Mouse (Mus musculus) skeletal muscle tissue, adult 2 months (tissue): ENCODE measurements around the gene Arhgef7.

Experiments used
- DNase-seq: peaks from one replicate; pipeline ENCODE4 v3.0.0-alpha.2; 2012; ENCODE audit warnings: low read depth, low spot score

Arhgef7 gene

GRCm38 (mm10) chr8:11762821-11763220 is 35.3 kb downstream of the Arhgef7 start:
- DNase-seq = no peak

- no peak for DNase-seq
Observed at GRCm38 (mm10) chr8:11767213-11767840, 39.8 kb downstream of the Arhgef7 start.

DNA sequence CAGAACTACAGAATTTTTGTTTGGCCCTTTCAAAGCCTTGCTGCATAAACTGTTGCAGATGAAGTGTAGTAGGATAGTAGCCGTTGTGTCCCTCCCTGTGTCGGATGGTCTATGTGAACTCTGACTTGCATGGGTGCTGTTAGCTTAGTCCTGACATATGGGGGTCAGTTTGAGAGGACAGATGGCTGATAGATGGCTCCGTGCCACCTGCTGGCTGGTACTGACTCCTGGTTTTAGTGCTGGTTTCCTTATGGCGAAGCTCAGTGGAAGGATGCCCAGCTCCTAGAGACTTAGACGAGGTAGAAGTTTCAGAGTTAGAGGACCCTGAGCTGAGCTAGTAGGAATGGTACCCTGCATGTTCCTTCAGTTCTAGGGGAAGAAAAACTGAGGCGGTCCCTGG is 42.5 kb downstream of the Arhgef7 start:
- DNase-seq = no peak

GRCm38 (mm10) chr8:11770521-11771080 is 43.1 kb downstream of the Arhgef7 start:
- DNase-seq = no peak

GRCm38 (mm10) chr8:11771608-11772007 is 44.1 kb downstream of the Arhgef7 start:
- DNase-seq = no peak

DNA sequence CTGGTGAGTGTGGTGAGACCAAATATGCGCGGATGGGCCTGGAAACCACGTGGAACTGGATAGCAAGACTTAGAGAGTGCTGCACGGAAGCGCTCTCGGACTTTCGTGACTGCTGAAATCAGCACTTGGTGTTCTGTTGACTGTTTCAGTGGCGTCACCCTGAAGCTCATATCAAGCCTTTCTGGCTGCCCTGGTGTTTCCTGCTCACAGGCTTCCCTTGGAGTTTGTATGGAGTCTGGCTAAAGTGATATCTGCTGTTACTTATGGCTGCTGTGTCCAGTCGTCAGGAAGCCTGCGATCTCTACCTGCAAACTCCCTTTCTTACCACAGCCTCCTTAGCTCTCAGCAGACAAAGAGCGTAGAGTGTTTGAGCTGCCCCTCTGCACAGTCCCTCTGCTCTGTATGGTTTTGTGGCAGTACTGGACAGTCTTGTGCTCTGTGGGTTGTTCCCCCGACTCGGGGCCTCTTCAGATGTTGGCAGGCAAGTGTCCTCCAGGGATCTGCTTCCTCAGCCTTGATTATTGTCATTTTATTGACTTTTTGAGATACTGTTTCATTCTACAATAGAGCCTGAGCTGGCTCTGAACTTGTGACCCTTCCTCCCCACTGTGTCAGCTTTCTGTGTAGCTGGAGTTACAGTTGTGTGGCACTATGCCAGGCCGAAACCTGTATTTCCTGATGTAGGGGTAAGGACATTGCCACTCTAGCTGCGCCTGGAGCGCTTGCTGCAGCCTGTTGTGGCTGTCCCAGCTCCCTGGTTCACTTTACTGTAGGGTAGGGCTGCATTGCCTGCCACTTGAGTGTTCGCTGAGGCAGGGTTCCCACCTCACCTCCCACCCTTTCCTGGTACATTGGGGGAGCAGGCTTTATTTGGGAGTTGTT is 46.9 kb downstream of the Arhgef7 start:
- no peak for DNase-seq

DNA sequence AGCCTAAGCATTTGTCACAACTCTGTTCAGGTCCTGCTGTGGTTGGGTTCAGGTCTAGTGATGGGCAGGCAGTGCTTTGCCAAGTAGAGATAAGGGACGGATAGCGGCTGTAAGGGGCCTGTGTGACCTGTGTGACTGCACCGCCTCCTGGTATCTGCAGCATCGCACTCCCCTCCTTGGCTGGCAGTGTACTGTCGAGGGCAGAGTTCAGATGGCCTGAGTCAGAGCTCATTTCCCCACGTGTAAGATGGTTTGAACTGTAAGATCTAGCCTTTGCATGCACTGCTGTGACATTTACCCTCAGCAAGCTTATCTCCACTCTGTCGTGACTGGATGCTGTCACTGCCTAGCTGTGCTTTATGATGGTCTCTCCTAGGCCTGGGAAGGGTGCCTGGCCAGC is 48.4 kb downstream of the Arhgef7 start:
- DNase-seq = no peak

- no peak for DNase-seq
Observed at GRCm38 (mm10) chr8:11776451-11777180, 49.1 kb downstream of the Arhgef7 start.

DNA sequence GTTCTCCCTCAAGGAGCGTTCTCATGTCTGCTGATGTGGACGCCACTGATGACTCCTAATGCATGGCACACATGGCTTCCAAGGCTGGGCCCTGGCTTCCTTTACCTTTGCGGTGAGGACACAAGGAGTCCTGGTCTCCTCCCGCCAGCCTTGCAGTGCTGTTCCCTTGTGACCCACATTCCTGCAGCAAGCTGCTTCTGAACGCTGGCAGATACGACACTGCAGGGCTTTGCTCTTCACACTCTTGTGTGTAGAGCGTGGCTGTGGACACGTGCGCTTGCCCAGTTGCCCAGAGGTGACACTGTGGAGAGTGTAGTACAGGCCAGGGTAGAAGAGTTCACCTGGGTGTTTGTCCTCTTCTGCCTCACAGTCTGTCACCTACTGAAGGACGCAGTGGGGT is 49.7 kb downstream of the Arhgef7 start:
- no peak for DNase-seq

GRCm38 (mm10) chr8:11778646-11779433 is 51.3 kb downstream of the Arhgef7 start:
- no peak for DNase-seq

DNA sequence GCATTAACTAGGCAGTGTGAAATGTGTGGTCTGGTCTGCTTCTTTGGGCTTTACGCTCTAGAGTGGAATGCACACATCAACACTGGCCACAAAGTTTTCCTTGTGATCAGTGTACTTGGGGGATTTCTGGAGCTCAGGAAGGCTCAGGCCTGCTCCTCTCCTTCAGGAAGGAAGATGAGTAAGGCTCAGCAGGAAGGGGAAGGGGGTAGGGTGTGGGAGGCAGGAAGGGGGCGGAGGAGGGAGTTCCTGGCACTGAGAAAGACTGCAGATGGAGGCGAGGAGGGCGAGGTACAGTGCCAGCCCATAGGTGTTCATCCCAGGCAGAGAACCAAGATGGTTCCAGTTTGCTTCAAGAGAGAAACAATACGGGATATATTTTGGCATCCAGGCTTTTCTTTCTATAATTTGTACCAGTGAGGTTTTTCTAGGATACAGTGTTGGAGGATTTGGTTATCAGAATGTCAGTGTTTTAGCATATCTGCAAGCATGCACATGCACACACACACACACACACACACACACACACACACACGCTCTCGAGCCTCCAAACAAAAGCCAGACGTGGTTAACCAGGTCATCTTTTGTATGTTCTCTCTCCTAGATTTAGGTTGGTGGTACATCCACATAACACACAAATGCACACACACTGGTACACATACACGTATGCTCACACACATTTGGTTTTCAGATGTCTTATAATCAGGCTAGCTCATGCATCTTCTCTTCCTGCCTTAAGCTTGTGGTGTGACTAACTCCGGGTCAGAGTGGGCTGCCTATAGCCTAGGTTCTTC is 52.5 kb downstream of the Arhgef7 start:
- no peak for DNase-seq

DNA sequence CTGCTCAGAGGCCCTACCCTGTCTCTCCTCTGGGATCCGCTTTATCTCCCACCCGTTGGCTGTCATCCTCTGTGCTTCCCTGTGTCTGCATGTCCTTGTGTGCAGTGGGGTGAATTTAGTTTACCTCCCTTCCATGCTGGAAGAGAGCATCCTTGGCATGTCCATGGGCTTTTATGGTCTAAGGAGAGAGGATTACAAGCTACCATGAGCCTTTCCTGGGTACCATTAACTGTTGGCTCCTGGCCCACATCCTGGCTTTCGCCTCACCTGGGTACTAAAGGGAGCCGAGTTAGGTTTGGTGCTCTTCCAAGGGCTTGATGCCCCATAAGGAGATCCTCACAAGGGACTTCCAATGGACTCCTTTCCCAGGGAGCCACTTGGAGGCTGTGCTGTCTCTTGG is 53.1 kb downstream of the Arhgef7 start:
- DNase-seq = no peak

- DNase-seq = no peak
Observed at GRCm38 (mm10) chr8:11782607-11783006, 55.1 kb downstream of the Arhgef7 start.

DNA sequence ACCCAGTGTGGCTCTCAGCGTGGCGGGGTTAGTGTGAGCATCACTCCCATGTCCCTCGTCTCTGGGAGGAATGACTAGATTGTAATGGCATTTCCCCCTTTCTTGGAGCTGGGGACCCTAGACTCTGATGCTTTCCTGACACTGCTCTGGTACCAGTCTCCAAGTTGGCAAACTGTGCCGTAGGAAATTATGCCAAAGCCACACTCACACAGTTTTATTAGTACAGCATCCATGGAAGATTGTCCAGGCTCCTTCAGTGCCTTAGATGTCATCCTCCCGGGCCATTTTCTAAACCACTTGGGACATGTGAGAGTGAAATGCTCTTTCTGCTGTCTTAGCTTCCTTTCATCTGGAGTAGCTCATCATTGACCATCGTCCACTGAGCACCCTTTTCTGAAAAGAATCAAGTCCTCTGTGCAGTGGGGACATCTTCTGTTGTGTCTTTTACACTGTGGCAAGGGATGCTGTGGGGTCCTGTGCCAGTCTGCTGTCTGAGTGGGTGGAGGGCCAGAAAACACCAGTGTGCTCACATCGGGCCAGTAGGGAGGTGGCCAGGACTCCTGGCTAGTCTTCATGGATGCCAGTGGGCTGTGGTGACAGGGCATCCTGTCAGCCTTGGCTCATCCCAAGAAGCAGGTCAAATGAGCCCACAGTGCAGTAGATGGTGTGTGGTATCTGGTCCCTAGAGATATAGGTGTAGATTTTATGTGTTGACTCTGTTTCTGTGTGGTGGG is 56.5 kb downstream of the Arhgef7 start:
- no peak for DNase-seq

DNA sequence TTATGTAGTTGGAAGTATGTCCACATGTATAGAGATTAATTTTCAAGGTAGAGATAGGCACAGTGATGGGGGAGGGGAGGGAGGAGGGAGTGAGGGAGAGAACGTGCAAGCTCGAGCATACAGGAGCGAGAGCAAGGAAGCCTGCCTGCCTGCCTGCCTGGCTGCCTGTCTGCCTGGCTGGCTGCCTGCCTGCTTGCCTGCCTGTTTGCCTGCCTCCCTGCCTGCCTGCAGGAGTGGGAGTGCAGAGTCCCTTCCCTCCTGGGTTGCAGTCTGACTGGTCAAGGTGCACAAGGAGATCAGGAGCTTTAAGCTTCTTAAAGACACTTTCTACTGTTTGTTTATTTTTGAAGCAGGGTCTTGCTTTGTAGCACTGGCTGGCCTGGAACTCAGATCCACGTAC is 57.6 kb downstream of the Arhgef7 start:
- DNase-seq = no peak

DNA sequence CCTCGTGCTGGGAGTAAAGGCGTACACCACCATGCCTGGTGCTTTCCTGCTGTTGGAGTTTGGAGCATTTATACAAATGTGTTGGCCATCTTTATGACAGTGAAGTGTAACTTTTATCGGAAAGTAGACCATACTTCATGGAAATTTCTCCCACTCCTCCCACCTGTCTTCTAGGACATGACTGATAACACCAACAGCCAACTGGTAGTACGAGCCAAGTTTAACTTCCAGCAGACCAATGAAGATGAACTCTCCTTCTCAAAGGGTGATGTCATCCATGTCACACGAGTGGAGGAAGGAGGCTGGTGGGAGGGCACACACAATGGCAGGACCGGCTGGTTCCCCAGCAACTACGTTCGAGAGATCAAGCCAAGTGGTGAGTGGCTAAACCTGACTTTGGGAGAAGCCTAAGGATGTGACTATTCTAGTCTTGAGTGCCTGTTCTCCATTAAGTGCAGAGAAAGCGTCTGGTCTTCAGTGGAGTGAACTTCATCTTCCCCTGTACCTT is 58.1 kb downstream of the Arhgef7 start:
- DNase-seq = no peak

- no peak for DNase-seq
Observed at GRCm38 (mm10) chr8:11788252-11788651, 60.7 kb downstream of the Arhgef7 start.

- DNase-seq = no peak
Observed at GRCm38 (mm10) chr8:11789168-11789567, 61.6 kb downstream of the Arhgef7 start.

DNA sequence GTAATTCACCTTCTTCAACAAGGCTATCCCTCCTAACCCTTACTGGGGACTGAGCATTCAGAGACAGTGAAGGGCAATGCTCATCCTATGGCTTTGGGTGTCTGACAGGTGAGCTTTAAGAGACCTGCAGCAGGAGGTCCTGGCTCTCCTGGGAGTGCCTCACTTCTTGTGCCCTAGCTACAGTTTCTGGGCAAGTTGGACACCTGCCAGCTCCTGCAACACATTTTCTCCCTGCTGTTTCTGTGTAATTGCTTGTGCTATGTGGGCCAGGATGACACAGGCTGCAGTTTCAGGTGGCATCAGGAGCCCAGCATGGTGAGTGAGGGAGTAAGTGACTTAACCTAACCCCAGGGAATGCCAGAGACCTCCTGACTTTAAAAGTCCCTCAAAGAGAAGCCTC is 67.4 kb downstream of the Arhgef7 start:
- no peak for DNase-seq

DNA sequence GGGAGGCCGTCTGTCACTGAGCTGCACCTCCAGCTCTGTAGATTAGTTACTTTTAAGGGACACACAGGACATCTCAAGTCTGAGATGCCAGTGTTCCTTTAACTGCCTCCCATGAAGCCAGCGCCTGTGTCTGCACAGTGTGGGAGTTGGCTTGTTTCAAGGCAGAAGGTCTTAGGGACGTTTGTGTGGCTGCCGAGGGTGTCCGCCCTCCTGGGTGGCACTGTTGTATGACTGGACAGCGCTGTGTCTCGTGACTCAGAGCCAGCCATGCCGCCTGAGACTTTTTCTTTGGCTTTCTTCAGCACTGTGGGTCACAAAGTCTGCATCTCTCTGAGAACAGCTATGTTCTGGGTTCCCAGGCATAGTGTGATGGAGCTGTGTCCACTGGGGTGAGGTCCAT is 69.6 kb downstream of the Arhgef7 start:
- DNase-seq = no peak
